Mouse (Mus musculus): ENCODE results near the gene Adh6a.

Gene Adh6a

DNA sequence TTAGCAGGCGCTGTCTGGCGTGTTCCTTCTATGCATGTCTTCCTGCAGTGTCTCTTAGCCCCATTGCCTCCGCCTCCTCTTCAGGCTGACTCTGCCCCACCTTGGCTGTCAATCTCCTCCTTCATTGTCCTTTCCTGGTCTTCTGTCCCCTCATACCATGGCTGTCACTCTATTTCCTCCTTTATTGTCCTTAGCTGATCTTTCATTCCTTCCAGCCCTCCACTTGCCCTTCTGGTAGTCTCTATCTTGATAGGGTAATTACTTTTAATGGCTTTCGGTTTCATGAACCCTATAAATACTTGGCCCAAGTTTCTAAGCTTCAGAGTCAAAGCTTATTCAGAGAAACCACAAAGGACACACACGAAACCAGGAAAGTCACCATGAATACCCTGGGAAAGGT, at the start of gene Adh6a:
Gene Adh6a (plus strand): TSS at position 322 of the 400 bp plus-strand sequence.
- DNase-seq, result no peak

DNA sequence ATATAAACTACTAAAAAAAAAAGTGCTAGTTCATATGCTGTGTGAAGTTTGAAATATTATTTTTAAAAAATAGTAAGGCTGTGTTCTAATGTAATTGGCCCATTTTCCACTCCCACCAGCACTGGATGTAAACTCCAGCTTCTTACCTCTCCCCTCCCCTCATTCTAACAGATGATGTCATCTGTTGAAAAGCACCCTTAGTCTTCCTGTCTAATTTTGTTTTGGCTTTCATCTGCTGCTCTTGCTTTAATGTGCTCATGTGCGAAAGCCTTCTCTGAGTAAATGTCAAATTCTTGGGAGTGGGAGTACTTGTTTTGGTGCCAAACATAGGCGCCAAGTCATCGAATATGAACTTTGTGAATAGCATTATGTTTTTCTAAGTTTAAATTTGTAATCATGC, 48.4 kb upstream of the Adh6a start:
- DNase-seq, result no peak

DNA sequence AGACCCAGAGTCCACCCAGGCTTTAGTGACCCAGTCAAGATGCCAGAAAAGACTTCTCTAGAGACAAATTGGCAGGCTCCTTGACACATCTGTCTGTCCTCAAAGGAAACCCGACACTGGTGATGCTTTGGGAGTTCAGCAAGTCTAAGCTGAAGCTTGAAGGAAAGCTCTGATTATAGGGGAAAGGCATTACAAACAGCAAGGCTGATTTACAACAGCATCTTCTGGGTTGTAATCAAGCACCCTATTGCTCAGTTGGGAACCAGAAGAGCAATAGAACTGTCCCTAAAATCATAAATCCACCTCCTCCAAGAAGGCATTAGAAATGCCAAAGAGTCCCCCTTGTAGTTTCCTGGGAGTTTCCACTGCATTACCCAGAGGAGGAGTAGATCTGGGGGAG, 42.6 kb upstream of the Adh6a start:
- DNase-seq, result no peak

DNA sequence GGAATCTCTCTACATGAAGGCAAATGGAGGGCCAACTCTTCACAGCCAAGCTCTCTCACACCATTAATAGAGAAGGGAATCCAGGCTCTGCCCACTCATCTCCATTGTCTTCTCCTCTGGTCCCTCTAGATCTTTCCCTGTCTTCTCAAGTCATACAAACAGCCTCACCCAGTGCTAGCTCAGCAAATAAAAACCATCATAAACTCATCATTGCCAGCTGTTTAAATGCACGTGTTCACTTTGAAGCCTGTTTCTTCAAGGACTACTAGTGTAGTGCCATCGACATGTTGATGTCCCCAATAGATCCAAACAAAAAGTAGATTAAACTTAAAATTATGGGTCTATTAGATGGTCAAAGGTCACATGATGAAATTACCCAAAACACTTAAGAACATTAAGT, 41.8 kb upstream of the Adh6a start:
- DNase-seq, result no peak

DNA sequence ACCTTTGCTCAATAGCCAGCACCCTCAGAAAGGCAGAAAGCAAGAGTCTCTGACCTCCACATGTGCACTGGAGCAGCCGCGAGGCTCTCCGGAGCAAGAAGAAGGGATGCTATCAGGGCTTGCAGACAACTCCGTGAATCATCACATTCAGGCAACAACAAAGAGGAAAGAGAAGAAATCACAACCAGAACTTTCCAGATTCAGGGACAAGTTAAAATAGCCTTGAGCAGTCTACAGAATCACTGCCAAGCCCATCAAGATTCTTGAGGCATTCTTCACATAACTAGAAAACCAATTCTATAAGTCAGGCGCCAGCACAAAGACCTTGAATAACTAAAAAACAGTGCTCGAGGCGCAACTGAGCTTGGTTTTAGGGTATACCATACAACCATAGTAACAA, 40.0 kb upstream of the Adh6a start:
- no peak for DNase-seq

DNA sequence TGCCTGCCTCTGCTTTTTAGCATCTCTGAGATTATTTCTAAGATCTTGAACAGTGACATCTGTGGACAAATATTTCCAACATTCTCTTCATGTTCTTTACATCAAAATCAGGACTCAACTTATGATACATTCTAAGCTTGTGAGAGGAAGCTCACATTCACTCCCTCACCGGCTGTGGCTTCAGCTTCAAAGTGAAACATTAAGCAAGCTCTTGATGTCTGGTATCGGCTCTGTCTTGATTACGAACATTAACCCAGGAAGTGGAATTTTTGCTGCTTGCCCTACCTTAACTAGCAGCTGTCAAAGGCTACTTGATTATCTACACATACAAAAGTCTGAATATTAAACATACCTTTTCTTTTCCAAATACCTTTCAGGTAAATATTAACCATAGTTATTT, 38.0 kb upstream of the Adh6a start:
- no peak for DNase-seq

DNA sequence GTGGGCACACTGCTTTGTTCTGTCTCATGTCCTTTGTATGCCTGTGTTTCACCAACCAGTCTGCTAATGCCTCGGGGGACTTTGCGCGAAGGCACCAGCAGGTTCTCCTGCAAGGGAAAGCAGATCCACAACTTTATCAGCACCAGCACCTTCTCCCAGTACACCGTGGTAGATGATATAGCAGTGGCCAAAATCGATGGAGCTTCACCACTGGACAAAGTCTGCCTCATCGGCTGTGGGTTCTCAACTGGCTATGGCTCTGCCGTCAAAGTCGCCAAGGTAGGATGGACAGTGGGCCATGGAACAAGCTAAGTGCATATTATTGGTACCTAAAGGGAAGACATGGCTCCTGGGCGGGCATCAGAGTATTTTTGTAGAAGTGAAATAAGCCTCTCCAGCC, 30.5 kb upstream of the Adh6a start:
- no peak for DNase-seq

DNA sequence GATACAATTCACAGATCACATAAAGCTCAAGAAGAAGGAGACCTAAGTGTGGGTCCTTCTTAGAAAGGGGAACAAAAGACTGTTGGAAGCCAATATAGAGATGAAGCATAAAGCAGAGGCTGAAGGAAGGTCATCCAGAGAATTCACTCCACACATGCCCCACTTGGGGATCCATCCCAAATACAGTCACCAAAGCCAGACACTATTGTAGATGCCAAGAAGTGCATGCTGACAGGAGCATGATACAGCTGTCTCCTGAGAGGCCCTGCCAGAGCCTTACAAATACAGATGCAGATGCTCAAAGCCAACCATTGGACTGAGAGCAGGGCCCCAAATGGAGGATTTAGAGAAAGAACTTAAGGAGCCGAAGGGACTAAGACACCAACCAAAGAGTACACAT, 29.3 kb upstream of the Adh6a start:
- no peak for DNase-seq

DNA sequence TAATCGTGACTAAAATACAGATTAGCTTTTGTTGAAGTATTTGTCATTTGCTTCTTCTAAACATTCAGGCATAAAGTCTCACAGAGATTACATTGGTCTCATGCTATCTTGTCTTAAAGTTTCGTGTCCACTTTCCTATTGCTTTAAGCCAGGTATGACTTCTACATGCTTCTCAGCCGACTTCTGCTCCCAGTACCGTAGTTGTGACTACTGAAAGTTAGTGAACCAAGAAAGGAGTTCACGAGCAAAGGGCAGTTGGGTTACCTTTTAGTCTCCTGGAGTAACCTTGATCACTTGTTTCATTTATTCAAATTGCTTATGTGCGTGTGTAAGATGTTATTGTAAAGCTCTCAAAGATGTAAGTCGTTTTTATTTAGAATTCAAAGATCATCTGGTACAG, 27.1 kb upstream of the Adh6a start:
- no peak for DNase-seq

DNA sequence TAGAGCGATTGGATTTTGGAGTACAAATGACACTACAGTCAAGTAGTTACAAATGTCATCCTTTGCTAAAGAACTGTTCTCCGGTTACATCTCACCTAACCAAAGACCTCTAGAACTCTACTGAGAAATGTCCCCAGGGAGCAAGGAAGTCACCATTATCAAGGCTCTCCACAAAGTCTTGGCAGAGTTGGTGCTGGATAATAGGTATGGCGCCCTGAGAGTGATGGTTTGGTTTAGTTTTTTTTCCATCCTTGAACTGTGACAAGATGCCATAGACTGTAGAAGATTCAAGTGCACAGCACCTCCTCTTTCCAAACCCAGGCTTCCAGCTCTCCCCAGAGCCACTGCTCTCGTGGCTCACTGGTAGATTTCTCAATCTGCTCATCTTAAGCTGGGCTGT, 25.4 kb upstream of the Adh6a start:
- DNase-seq, result no peak

DNA sequence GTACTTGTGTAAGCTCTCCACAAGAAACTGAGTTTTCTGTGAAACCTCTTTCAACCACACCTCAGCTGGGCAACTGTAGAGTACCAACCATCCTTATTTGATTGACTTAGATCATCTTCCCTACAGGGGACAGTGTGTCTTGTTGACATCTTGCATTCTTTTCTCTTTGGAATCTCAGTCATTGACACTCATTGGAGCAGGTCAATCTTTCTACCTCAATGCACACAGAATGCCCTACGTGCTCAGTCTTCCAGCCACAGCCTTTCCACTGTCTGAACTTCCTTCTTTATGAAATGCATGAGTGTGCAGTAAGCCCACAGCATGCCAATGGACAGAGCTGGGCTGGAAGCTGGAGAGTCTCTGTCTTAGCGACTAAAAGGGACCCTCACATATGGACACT, 22.4 kb upstream of the Adh6a start:
- peak in 1 of 2 experiments; percentile 36 for DNase-seq

DNA sequence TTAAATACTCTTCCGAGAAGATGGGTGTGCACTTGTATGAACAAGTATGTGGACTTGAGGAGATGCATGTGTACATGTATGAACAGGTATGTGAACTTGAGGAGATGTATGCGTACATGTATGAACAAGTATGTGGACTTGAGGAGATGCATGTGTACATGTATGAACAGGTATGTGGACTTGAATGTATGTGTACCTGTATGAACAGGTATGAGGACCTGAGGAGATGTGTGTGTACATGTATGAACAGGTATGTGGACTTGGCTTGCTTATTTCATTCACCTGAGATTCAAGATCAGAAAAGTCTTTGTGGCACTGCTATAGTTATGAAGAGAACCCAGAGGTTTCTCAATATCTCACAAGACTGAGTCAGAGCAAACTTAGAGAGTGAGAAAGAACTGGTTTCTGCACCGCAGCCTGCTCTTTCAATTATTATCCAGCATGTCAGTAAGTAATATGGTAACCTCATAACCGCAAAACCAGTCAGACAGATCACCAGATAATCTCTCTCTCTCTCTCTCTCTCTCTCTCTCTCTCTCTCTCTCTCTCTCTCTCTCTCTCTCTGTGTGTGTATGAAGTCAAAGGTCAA, 21.5 kb upstream of the Adh6a start:
- no peak for DNase-seq

DNA sequence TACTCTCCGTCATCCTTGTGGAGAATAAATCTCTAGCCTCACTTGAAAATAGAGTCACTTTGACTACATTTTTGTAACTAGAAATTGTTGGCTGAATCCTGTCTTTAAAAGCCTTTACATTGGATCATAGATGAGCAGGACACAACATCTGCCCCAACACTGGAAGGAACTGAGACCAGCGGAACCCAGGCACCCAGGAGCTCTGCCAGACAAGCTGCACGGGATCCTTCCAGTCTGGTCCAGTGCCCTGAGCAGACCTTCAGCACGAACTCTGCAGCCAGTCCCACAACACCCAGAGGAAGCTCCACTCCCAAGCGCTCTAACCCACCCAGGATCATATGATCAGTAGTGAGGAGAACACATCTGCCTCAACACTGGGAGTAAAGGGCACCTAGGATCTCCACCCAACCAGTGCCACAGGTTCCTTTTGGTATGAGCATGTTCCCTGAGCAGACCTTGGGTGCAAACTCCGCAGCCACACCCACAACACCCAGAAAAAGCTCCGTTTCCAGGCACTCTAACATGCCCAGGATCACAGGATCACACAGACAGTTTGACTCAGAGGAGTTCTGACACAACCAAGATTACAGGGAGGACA, 19.7 kb upstream of the Adh6a start:
- no peak for DNase-seq

DNA sequence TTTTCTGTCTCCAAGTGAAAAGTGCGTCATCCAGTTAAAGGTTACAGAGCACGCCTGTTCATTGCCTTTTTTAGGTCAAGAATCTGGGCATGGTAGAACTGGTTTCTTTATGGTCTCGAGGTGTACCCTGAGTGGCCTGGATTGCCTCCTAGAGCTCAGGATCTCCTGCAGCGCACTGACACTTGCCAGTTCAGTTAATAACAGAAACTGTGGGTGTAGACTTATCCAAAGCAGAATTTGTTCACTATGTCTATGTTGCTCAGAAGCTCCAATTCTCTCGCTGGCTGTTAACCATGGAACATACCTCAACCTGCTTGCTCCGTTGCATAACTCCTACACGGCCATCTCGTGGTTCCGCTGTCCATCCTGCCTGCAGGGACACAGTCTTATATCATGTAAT, 13.0 kb upstream of the Adh6a start:
- no peak for DNase-seq

DNA sequence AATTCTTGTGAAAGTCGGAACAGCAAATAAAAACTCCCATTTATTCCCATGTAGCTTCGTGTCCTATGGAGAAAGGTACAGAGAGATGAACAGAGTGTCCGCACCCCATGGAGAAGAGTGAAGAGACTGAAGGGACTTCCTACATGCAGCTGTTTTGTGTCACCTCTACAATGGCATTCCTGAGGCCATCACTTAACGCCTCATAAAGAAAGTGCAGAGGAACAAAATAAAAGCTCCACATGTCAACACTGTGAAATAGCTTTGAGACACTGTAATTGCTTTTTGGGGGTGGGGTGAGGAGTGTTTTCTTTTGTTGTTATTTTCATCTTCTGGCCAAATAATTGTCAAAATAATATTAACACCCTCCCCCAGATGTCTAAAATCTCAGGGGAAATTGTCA, 10.4 kb upstream of the Adh6a start:
- DNase-seq, result no peak

DNA sequence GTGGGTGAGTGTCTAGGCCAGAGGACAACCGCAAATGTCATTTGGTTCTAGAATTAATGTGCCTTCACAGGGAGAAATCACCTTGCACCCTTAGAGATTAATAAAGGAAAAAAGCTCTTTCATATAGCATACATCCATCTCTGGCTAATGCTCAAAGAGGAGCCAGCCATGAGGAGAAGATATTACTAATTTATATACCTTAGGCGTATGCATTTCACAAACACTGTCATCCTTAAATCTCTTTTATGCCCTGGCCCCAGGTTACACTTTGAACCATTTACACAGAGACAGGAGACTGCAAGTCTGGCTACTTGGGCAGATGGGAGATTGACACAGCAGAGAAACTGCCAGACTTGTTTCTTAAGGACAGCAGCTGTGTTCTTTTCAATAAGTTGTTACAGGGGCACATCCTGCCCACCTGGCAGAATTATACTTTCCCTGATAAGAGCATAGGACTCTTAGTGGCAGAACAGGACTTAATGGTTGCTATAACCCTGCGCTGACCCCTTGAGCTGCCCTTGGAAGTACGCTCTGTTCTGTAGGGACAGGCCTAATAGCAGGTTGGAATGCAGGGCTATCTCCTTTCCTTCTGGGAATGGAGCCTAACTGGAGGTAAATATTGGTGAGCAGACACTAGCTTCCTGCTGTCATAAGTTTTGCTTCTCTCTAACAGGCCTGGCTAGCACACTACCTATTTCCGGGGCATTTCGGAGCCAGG, 9.2 kb upstream of the Adh6a start:
- DNase-seq, result no peak

DNA sequence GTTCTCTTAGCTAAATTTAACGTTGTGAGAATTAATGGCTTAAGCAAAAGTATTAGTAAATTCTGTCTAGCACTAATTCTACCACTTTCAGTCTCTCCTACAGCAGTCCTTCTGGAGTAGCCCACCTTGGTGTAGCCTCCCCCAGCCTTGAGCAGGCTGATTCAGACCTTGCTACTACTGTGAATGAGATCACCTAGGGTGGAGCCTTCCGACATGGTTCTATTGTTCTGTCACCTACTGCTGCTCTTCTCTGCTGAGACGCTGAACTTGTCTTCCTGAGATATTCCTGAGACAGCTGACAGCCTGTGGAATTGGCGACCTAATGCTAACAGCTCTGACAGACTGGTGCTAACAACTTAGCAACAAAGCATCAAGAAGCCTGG, 8.6 kb upstream of the Adh6a start:
- DNase-seq, result no peak

DNA sequence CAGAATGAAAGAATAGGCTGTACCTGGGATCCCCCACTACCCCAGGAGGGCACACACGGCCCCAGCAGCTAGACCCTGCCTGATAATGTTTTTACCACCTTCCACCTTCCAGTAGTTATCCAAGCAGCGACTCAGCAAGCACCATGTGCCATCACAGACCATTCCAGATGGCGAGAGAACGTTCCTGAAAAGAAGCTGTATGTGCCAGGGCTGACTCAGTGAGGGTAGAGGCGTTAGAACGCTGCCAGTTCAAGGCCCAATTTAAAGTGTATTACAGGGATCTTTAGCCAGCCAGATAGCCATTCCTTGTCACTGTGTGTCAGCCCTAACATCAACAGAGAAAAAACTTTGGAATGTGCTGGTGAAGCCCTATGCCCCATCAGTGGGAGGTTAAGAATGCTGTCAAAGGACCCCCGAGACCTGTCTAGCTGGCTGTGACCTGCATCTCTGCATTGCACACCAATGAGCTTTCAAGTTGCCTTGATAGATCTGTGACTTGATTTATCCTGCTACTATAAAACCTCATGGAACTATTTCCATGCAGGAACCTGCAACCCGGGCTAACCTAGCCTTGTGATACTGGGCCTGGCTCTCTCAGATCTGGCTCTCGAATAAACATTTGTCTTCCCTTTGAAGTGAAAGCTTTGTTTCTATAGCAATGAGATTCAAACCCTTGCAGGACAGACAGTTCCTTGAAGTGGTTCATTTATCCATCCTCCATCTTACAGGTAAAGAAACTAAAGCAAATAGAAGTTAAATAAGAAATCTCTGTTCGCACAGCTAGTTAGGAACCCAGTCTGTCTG, 7.4 kb upstream of the Adh6a start:
- DNase-seq, result no peak

DNA sequence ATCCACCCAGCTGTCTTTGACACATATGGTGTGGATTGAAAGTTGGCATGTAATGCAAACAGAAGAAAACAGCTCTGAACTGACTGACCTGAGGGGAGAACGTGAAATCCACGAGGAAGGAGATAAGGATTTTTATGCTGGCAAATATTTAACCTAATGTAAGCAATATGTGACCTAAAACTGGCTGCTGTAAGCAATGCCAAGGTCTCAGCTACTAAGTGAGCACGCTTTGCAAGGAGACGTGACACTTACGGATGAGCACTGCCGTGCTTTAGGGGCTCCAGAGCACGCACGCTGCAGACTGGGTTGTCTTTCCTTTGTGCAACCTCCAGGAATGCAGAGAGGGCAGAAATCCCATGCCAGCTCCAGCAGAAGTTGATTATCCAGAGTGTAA, 6.8 kb upstream of the Adh6a start:
- DNase-seq, result no peak

DNA sequence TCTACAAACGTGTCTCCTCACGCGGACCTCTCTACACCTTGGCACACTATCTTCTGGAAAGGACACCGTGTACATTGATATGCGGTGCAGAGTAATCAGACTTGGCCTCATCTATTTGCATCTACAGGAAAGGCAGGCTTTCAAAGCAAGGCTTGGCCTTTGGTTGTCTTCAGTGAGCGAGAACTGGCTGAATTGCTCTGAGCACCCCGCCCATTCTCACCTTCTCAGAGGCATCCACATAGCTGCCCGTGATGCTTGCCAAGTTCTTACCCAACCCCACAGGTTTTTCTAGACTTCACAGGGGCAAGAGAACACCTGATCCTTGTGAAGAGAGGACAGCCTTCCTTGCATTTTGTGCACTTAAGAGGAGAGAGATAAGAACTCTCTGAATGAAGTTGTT, 3.2 kb upstream of the Adh6a start:
- DNase-seq, result no peak

DNA sequence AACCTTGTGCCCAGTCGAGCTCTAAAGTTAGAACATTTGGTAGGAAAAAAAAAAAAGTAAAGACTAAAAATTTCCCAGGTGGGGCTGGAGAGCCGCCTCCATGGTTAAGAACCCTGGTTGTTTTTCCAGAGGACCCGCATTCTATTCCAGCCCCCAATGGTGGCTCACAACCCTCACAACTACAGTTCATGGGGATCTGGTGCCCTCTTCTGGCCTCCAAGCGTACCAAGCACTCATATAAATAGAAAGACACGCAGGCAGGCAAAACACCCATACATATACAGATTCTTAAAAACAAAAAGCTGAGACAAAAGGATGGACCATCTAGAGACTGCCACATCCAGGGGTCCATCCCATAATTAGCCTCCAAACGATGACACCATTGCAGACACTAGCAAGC, 2.1 kb upstream of the Adh6a start:
- peak in 1 of 2 experiments; percentile 23 for DNase-seq

DNA sequence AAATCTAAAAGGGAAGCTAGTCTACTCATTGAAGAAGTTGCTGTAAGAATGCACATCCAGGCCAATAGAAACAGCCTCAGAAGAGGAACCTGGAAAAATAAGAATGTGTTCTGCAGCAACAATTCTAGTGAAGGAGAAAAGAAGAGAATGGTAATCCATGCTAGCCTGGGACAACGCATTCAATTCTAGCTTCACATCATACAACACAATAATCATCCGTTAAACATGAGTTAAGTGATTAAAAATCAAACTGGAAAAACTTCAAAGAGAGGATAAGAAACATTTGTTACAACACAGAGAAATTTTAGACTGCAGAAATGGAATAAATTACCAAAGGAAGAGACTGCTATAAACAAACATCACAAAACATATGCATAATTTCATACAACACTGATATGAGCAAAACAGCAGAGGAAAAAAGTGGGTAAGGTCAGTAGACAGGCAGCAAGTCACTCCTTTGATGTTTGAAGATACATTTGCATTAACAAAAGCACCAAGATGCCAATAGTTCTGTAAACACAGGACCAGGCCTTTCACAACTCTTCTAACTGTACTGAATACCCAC, 3.9 kb downstream of the Adh6a start:
- DNase-seq, result no peak

DNA sequence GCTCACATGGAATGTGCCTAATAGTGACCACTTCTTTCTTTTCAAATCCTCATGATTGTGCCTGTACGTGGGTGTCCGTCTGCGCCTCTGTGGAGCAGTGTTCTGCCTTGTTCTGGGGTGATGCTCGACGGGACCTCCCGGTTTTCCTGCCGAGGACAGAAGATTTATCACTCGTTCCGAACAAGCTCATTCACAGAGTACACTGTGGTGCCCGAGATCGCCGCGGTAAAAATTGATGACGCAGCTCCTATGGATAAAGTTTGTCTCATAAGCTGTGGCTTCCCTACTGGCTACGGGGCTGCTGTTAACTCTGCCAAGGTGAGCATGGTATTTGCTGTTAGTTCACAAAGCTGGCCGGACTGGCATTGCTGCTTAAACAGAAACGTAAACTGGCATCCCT, 11.9 kb downstream of the Adh6a start:
- DNase-seq, result no peak

DNA sequence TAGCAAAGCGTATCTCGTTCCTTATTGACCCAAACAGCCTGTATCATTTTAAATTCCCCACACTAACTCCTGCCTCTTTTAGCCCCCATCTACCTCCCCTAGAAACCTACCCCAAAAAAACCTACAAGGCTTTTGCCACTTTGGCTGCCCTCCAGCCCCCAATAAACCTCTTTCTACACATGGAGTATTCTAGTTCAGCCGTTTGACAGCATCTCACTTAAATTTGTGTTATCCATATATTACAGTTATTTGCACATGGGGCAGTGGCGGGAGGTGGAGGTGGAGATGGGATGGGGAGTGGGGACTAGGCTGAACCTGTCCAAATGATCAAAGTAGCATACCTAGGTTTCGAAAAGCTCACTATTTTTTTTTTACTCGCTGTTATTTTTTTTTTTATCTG, 12.4 kb downstream of the Adh6a start:
- no peak for DNase-seq

Data from kidney, postnatal 25 days (tissue).